Mouse (Mus musculus) thymus, postnatal 14 days (tissue): Measurements from ENCODE around the gene Gm48551.

Experiments used
- DNase-seq: peaks from one replicate; pipeline ENCODE4 v3.0.0; 2021

Gm48551 gene

DNA sequence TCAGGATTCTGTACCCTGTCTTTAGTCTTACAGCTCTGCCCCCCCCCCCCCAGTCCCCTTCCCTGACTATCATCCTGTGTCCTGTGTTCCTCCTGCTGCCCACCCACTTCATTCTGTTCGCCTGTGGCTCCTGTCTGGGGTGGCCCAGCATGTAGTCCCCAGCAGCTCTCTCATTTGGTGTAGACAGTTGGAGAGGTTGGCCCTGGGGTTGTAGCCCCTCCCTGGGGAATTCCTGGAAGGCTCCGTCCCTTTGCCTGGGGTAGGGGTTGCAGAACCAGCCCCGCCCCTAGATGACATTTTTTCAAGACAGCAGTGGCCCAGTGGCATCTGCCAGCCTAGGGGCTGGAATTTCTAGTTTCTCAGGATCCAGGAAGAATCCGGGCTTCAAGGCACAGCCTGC is 26.1 kb upstream of the Gm48551 start:
- no peak for DNase-seq

- DNase-seq = no peak
These were observed 25.4 kb upstream of the Gm48551 start for GRCm38 (mm10) chr10:81358841-81359240.

DNA sequence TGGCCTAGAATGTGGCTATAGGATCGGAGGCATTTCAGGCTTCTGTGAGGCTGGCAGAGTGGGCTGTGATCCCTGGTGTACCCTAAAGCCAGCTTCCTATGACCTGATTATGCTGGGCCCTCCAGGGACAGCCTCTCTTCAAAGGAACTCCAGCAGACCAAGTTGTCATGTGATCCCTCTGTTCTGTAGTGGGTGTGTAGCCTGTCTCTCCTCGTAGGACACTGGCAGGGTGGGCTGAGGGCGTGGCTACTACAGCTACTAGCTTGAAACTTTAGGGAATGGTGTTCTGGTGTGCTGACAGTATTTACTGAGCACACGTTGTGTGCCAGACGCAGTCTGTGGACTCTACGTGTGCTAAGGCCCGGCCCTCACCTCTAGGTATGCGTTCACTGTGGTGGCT is 23.5 kb upstream of the Gm48551 start:
- DNase-seq = no peak

GRCm38 (mm10) chr10:81362336-81362949 is 21.8 kb upstream of the Gm48551 start:
- no peak for DNase-seq

- DNase-seq = no peak
These were observed 20.6 kb upstream of the Gm48551 start for GRCm38 (mm10) chr10:81363436-81364346.

- no peak for DNase-seq
These were observed 19.6 kb upstream of the Gm48551 start for GRCm38 (mm10) chr10:81364666-81365065.

DNA sequence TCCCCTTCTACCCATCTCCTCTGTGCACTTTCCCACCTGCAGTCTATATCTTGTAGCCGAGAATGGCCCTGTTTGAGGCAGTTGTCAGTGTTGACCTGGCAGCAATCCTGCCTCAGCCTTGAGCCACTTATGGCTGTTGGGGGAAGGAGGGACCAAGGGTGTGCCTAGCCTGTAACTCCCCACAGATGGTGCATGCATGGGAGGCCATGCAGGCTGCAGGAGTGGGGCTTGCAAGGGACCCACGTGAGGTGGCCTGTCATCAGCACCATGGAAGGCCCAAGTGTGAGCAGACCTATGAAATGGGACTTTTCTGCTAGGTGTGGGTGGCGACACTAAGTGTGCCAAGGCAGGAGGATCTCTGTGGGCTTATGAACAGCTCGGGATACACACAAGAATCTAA is 19.2 kb upstream of the Gm48551 start:
- no peak for DNase-seq

DNA sequence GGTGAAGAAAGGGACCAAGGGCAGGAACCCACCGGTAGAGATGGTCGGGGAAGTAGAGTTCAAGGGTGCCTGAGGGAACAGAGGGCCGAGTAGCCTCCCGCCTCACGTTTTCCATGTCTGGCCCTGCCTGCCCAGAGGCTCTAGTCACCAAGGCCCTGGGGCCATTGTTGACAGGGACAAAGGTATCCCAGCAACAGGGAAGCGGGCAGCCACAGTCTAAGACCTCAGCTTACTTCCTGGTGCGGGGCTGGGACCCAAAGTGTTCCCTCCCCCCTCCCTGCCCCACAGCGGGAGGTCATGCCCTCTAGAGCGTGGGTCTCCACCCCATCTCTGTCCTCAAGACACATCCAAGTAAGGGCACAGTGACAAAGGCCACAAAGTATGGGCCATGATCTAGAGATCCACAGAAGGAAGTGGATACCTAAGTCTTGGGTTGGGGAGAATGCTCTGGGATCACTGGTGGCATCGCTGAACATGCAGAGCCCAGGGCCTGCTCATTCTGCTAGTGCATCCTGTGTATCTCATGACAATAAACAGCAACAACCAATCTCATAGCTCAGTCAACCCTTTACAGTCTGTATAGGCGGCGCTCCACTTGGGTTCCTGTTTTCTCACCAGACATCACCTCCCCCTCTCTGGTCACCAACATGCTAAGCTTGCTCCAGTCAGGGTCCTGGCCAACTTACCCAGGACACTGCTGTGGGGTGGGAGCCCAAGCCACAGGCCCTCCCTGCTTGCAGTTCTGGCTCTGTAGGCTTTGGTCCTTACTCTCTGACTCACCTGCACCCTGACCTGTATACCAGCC is 18.4 kb upstream of the Gm48551 start, which contains the start of gene 4930404N11Rik:
Gene 4930404N11Rik, minus strand, starts transcription at position 145 of the 805 bp plus-strand sequence.
- DNase-seq = no peak

DNA sequence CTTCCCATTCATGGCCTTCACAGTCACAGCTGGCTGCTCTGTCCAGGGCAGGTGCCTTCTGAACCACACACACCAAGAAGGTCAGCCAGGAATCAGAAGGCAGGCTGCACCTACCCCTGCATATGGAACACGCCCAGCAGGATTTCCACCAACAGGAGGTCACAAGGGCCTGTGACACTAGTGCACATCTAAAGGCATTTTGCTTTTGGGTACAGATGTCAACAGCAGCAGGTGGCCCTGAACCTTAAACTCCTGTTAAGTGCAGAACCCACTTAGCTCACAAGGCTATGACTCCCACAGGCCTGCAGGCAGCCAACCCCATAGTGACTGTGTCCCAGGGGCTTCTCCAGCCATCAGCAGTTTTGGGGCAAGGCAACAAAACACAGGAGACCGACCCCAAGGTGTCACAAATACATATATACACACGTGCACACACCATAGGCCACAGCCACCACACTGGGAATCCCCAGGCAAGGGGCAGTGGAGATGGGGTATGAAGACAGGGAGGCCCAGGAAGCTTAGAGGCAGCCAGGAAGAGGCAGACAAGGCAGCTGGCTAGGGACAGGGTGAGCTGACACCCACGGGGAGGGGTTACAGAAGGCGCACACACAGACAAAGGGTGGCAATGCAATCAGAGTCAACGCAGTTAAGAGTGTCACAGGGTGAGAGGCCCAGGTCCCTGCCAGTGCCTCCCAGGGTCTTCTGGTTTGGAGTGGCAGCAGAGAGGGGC is 17.6 kb upstream of the Gm48551 start:
- no peak for DNase-seq

GRCm38 (mm10) chr10:81367207-81367495 is 17.1 kb upstream of the Gm48551 start:
- no peak for DNase-seq

- DNase-seq = no peak
These were observed 8.9 kb upstream of the Gm48551 start for GRCm38 (mm10) chr10:81375322-81375721.

- peak; percentile 60 for DNase-seq
These were observed 7.5 kb upstream of the Gm48551 start for GRCm38 (mm10) chr10:81376561-81377361.

DNA sequence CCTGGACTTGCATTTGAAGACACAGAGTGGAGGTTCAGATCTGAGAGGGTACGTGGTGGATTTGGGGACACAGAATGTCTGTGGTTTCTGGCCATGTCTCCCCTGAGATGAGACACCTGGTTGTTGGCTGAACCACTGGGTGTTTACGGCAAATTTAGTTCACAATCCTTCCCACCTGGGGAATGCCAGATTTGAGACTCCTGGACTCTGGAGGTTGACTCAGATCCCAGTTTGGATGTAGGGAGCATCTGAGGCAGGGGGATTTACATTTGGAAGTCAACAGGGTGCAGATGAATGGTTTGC is 7.0 kb upstream of the Gm48551 start:
- DNase-seq = no peak

DNA sequence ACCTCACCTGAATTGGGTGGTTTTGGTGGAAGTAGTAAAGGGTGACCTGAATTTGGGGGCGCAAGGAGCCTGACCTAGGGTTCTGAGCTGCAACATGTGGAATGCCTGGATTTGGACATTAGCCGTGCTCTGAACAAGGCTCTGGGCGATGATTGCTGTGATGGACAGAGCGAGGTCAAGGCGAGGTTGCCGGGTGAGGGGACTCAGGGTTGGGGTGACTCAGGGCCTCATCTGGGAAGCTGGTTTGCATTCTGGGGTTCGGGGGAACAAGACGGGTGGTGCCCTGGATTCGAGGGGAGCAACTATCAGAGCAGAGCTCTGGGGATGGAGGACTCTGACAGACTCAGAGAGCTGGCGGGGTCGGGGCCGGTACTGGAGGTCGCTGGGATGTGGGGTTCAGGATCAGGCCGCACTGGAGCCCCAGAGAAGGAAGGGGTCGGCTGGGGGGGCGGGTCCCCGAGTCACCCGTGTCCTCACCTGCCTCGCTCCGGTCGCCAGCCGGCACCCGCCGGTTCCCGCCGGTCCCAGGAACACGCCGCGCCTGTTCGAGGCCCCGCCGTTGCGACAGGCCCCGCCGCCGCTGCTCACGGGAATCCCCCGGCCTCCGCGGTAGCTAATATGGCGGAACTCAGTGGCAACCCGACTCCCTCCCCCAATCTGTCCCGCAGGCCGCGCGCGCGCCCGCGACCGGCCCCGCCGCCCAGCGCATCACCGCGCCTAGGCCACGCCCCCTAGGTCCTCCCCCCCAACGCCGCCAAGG is 6.3 kb upstream of the Gm48551 start, which contains the start of gene Fzr1:
Gene Fzr1, minus strand, starts transcription at position 724 of the 760 bp plus-strand sequence.
- DNase-seq = no peak

DNA sequence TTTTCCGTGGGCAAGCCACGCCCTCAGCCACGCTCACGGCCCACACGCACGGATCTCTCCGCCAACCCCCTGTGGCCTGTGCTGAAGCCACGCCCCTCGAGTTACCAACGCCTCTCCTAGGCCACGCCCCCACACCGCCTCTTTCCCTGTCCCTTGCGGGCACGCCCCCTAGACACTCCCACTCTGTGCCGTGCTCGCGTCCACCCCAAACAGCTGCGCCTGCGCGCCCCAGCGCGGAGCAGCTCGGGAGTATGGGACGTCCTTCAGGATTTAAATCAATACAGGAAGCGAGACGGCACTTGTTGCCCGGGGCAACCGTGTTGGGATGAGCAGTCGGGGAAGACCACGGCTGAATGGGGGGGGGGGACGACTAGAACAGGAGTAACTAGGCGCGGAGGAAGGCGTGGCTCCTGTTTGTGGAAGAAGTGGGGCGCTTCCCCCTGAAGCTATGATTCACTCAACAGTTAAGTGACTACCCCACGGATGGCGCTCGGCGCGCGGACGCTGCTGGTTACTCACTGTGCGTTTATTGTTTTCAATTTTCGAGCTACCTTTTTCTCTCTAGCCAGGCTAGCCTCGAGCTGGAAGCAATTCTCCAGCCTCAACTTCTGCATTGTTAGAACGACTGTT is 5.6 kb upstream of the Gm48551 start:
- DNase-seq = peak; percentile 100

GRCm38 (mm10) chr10:81379183-81379553 is 5.1 kb upstream of the Gm48551 start:
- DNase-seq = no peak

GRCm38 (mm10) chr10:81379809-81380378 is 4.4 kb upstream of the Gm48551 start:
- DNase-seq = no peak

- no peak for DNase-seq
These were observed 2.2 kb upstream of the Gm48551 start for GRCm38 (mm10) chr10:81382039-81382438.

- no peak for DNase-seq
These were observed 328 bp downstream of the Gm48551 start for GRCm38 (mm10) chr10:81384605-81384982.

- DNase-seq = no peak
These were observed 1.5 kb downstream of the Gm48551 start for GRCm38 (mm10) chr10:81385603-81386306.
